Mouse (Mus musculus) cerebellum, adult 11-12 months (tissue): Measurements from ENCODE around the gene Sec11a.

Experiments
- DNase-seq: peaks from one replicate; pipeline ENCODE4 v3.0.0; 2022

Sec11a gene

DNA sequence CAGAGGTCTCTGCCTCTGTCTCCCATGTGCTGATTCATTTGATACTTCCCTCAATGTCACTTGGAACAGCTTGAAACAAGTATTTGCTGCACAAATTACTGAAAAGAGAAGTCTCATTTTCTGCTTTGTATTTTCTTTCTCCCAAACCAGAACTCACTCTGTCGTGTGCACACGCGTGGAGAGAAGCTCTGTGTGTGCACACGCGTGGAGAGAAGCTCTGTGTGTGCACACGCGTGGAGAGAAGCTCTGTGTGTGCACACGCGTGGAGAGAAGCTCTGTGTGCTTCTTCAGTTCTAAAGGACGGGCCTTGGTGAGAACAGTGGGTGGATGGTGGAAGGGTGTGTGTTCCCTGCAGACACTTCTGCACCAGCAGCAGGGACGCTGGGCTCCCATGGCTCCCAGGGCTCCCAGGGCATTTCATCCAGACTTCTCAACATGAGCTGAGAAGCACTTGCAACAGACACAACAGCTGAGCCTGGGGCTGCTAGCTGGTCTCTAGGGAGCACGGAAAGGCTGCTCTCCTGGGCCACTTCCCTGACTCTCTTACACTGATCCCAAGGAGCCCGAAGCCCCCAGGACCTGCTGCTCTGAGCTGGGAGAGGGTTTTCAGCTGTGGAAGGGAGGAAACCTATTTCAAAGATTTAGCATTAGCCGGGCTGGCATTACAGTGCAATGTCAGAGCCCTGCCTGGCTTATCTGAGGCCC lies 52.6 kb downstream of the Sec11a start:
- no peak for DNase-seq

DNA sequence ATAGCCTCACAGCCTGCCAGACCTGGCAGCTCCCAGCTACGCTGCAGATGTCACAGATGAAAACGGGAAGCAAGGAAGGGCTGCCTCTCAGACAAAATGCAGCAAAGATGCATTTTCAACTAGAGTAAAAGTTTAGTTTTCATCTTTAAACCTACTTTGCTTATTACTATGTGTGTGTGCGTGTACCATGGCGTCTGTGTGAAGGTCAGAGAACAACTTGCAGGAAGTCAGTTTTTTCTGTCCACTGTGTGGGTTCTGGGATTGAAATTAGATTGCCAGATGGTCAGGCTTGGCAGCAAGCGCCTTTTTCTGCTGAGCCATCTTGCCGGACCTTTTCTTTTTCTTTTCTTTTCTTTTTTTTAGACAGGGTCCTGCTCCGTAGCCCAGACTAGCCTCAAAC lies 53.4 kb downstream of the Sec11a start:
- peak; percentile 69 for DNase-seq

DNA sequence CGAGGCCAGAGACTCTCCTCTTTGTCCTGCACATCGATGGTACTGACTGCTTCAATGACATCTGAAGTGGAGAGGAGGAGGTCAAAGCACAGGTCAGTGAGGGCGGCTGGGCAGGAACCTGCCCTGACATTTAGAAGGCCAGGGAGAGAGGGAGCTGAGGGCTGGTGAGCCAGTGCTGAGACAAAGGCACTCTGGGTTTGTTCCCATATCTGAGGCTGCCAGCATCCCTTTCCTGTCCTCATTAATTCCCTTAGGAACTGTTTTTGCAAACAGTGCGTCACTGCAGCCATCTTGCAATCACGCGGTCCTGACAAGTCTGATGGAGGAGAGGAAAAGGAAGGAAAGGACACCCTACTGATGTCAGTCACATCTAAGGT lies 53.8 kb downstream of the Sec11a start:
- DNase-seq = peak; percentile 57

DNA sequence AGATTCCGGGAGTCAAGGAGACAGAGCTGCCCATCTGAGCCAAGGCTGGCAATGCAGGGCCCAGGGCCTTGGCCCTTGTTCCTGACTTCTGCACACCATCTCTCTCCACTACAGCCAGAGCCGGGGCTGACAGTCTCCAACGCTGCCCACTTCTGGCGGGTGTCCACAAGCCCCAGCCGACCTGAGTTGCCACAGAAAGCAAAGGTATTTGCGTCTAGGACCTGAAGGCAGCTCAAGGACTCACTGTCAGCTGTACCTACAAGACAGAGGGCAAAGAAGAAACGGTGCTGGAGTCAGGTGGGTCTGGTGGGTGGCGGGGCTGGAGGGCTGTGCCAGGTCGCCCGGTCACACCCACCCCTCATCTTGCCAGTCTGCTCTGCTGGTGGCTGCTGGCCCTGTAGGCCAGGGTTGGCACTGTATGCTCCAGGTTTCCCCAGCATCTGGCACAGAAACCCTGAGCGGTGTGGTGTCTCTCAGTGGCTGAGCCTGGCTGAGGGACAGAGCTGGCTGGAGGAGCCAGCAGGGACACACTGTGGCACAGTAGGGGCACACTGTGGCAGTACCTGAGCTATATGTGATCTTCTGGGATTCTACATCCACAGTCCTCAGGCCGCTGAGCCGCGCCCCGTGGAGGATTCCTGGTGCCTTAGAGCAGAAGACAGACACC lies 54.4 kb downstream of the Sec11a start:
- DNase-seq = peak; percentile 73

DNA sequence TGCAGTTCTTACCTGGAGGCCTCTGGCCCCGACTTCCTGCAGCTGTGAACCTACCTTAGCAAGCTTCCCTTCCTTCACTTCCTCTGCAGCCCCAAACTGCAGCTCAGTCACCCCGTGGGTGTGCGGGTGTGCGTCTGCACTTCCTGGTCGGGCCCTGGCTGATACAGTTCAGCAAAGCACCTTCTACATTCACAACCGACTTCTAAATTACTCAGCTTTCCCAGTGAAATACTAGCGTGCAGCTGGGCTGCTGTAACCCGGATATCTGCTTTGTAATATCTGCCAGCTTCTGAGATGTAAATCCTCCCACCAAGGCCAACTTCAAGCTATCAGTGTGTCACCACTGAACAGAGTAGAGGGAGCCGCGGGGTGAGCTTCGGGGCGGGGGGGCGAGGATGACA lies 57.7 kb downstream of the Sec11a start:
- no peak for DNase-seq

DNA sequence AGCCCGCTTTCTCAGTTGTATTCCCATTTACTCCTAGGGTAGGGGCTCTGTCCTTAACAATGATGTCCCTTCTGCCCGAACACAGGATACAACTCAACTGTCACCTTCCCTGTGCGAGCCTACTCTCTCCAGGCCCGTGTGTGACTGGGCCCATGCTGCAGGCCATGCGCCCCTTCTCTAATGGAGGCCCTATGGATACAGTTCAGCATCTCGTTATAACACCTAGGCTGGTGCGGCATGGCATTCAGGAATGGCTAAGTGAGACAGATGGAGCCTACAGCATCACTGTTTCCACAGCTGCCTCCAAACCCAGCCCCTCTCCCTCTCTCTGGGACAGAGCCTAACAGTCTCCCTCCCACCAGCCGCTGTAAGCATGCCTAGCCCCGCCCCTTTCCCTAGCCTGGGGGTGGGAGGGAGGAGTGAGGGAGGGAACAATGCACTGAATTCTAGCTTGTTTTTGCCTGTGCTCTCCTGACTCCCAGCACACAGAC lies 58.5 kb downstream of the Sec11a start:
- DNase-seq = no peak

DNA sequence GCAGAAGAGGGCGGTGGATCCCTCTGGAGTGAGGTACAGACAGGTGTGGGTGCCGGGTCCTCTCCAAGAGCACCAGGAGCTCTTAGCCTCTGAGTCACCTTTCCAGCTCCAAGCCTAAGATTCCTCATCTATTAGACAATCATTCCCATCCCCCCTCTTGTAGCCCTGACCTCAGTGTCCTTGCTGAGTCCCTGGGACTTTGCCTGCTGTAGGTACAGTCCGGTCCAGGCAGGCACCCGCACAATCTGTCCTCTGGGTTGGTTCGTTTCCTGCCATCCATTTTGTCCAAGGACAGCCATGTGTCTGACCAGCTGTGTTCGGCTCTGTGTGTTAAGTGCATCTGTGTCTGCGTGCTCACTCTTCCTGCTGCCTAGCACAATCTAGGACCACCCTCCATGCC lies 59.0 kb downstream of the Sec11a start:
- no peak for DNase-seq

DNA sequence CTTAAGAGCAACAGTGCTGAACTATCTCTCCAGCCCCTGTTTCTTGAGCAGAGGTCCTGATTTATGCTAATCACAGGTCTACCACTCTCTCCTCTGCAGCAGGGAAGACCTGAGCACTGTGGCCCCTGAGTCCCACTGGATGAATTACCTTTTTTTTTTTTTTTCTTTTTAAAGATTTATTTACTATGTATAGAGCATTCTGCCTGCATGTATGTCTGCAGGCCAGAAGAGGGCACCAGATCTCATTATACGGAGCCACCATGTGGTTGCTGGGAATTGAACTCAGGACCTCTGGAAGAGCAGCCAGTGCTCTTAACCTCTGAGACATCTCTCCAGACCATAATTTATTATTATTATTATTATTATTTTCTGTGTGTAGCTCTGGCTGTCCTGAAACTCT lies 61.9 kb downstream of the Sec11a start:
- no peak for DNase-seq

DNA sequence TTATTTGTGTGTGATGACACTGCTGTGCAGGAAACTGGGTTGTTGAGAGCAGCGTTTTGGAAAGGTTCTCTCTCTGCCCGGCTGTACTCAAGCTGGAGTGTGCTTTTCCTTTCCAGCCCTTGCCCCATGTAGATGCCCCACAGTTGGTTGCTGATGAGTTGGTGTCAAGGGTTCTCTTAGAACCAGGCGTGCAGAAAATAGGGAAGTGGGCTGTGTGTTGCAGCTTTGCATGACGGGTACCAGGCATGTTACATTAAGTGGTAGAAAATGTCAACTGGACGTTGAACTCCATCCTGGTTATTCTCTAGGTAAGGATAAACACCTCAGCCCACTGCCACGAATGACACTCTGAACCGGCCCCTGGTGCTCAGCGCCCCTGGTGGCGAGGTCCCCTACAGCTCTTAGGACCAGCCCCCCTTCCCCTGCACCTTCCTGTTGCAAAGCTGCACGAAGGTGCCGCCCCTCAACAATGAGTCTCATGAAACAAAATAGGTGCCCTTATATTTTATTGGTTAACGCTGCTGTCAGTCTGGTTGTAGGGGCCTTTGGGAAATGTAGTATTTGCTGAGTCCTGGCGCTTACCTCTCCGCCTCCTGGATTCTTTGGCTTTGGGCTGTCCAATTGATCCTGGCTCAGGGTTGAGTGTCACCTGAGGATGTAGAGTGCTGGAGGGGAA lies 64.6 kb downstream of the Sec11a start:
- DNase-seq = peak; percentile 75

DNA sequence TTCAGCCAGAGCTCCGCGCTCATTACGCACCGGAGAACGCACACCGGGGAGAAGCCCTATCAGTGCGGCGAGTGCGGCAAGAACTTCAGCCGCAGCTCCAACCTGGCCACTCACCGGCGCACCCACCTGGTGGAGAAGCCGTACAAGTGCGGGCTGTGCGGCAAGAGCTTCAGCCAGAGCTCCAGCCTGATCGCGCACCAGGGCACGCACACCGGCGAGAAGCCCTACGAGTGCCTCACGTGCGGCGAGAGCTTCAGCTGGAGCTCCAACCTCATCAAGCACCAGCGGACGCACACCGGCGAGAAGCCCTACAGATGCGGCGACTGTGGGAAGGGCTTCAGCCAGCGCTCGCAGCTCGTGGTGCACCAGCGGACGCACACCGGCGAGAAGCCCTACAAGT lies 71.9 kb downstream of the Sec11a start:
- DNase-seq = no peak

DNA sequence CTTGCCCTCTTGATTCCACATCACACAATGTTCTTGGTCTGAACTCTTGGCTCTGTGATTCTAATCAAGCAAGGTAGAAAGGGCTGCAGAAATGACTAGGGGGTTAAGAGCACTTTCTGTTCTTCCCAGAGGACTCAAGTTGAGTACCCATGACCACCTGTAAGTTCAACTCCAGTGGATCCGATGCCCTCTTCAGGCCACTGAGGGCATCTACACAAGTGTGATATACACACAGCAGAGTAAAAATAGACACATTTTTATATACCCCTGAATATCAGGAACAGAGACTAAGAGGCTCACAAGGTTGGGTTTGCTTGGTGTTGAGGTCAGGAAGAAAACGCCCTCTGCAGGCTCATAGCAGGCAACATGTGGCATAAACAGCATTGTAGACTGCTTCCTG lies 73.9 kb downstream of the Sec11a start:
- DNase-seq = no peak

DNA sequence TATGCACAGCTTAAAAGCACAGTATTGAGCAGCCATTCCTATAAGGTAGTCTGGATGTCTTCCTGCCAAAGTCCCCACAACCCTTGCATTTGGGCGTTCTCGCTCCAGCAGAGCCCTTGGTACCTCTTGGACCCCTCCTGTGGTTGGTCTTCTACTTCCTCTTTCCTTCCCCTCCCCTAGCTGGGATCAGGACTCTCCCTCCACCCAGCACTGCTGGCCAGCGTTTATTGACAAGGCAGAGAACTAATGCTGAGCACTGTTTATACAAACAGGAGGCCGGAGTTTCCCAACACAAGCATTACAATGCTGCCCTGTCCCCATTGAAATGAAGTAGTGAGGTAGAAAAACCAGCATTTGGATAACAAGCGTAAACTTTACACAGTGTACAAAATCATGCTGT lies 74.5 kb downstream of the Sec11a start:
- DNase-seq = no peak

DNA sequence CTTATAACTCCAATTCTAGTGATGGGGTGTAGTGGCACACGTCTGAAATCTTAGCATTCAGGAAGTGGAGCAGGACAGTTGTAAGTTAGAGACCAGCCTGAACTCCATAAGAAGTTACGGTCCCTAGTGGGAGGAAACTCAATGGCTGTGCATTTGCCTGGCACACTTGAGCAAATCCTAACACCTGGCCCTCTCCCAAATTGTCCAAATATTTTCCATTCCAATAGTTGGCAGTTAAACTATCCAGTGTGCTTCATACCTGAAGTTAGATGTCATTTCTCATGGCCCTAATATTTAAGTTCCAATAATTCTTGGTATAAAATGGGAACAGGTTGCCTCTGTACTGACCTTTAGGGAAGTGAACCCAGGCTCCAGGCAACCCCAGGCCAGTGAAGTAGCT lies 78.9 kb downstream of the Sec11a start:
- no peak for DNase-seq

DNA sequence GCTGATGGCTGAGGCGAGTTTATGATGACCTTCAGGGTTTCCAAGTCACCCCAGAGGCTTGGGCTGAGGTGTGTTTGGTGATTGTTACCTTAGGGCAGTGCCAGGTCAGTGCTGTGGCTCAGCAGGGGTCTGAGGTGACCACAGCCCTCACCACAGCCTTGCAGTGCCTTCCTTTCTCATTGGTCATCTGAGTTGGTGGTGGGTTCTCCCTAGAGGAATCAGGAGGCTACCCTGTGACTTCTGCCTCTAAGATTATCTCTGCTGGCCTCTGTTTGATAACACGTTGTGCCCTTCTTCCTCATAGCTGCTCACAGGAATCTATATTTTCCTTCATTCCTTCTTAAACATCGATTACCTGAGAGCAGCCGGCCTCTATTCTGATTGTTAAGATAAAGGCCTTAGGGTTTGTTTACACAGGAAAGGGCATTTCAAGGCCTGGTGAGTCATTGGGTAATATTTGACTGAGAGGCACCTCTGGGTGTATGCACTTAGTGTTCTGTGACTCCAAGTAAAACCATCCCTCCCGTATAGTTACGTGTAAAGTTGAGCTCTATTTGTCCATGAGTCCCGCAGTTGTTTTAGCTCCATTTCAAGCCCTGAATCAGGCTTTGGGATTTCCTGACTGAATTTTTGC lies 80.9 kb downstream of the Sec11a start:
- DNase-seq = no peak

DNA sequence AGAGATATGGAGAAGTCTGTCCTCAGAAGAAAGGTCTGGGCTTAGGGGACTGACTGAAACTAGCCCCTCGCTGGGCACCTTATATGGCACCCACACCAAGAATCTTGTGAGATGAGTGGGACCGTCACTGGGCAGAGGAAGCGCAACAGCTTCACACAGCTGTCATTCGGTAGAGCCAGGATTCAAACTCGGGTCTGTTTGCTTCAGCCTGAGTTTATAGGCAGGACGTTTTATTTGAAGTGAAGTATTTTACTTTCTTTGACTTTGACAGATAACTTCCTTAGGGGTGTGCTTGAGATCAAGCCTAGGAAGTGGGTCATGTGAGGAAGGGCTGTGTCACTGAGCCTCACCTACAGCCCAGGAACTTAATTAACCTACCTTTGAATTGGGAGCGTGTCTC lies 82.1 kb downstream of the Sec11a start:
- no peak for DNase-seq

DNA sequence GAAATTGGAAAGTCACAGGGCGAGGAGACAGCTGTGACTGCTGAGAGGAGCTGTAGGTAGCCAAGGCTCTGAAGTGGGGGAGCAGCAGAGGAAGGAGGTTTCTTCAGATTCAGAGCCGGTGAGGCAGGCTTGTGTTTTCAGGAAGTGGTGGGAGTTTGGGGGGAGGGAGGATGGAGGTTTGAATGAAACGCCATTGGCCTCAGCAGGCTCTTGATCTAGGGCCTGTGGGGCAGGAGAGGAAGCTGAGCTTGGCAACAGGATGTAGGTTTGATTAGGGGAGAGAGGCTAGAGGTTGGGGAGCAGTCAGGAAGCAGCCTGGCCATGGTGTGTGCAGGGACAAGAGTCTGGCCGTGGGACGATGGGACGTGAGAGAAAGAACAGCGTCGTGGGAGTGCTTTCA lies 82.7 kb downstream of the Sec11a start:
- DNase-seq = no peak

DNA sequence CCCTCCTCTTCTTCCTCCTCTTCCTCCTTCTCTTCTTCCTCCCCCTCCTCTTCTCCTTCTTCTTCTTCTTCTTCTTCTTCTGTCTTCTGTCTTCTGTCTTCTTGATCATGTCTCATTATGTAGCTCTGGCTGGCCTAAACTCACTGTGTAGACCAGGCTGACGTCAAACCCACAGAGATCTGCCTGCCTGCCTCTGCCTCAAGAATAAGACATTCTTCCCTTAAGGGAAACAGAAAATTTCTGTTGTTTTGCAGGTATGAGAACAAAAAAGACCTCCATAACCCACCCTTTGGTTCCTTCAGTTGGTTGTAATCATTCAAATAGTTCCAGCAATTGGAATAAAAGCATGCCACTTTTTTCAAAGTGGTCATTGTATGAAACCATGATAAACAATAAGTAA lies 83.4 kb downstream of the Sec11a start:
- no peak for DNase-seq

DNA sequence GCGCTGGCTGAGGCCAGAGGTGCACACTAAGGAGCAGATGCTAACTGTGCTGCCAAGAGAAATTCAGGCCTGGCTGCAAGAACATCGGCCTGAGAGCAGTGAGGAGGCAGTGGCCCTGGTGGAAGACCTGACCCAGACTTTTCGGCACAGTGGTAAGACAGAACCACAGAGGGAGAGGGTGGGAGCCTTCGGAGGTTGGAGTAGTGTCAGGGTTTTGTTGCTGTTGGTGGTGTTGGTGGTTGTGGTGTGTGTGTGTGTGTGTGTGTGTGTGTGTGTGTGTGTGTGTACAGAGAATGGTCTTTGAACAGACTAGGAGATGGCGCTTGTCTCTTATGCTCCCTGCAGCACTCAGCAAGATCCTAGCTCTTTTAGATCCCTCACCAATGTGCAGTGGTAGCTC lies 84.1 kb downstream of the Sec11a start:
- no peak for DNase-seq

DNA sequence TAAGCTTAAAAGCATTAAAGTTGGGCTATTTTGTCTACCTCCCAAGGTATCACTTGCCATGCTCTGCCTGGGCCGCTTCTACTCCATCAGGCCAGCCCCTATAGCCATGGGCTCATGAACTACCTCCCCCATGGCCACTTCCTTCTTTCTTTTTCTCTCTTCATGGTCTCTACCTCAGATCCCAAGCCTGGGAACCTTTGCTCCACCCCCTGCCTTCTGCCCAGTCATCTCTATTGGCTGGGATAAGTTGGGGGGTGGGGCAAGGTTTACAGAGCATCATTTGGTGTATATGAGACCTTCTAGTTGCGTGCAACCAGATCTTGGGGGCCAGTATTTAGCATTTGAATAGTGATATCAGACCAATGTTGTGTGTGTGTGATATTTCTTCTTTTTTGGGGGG lies 85.1 kb downstream of the Sec11a start:
- no peak for DNase-seq

DNA sequence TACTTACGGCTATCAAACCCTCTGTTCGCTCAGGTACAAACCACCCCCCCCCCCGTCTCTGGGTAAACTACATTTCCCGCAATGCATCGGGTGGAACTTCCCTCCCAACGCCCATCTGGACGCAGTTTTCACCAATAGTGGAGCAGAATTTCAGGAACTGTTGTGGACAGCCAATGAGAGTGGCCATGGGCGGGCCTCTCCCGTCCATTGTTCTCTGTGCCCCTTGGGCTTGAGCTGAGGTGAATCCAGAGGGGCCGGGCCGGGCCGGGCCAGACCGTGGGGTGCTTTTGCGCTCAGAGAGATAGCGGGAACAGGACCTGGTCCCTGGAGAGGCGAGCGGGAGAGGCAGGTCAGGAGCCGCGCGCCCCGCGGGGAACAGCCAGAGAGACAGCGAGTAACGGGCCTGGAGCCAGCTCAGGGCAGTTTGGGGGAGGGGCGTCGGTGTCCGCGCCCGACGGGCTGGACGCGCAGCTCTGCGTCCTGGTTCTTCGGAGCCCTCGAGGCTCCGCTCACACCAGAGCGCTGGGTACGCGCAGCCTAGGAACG lies 86.8 kb downstream of the Sec11a start, which contains the start of gene Zscan2:
TSS of gene Zscan2 (plus strand) at position 192 of the 546 bp plus-strand sequence.
- DNase-seq = peak; percentile 92

DNA sequence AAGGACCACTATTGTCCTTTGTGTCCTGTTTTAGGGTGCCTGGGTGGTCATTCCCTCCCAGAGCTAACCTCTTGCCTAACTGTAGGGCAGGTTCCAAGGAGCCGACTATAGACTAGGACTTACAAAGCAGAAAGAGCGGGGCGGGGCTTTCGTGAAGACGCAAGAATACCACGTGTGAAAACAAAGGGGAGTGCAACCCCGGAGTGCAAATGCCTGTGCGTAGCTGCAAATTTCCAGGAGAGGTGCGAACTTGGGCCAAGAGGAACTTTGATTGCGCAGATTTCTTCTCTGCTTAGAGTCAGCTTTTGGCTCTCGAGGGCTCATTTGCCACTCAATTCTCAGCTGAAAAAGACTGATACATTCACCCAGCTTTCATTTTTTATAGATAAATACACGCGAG lies 87.4 kb downstream of the Sec11a start:
- DNase-seq = peak; percentile 67

DNA sequence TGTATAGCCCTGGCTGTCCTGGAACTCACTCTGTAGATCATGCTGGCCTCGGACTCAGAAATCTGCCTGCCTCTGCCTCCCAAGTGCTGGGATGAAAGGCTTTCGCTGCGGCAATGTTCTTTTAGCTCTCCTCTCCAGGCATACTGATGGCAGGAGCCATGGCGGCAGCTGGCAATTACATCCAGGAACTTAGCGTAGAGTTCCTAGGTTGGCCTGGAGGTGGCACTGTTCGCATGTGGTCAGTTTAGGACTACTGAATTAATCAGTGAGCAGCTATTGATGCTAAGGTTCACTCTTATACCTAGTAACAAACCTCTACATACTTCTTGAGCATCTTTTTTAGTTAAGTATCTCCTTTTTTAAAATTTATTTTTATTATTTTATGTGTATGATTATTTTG lies 90.4 kb downstream of the Sec11a start:
- DNase-seq = peak; percentile 69

DNA sequence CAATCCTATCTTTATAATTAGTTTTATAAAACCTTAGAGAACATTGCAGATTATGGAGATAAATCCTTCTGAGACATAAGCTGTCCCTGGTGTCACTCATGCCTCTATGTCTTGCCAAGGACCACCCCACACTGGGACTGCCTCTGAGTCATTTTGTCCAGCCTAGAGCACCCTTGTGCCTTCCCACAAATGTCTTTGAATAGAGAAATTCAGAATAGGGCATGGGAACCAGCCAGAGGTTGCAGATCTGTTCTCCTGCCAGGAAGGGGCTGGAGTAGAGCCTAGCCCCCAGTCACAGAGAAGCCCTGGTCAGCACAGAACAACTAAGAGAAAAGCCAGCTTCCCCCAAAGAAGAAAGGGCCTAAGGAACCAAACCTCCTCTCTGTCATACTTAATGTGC lies 92.3 kb downstream of the Sec11a start:
- no peak for DNase-seq
